Mouse (Mus musculus) C2C12 (cell line): ENCODE data around the gene Mllt3.

Experiments
- CTCF ChIP-seq: IDR thresholded peaks from one replicate; pipeline ENCODE4 v1.5.1; 2011; ENCODE audit not compliant: control insufficient read depth, insufficient read depth, insufficient read length
- MAX ChIP-seq: IDR thresholded peaks from one replicate; pipeline ENCODE4 v1.6.1; 2011; ENCODE audit warnings: mild to moderate bottlenecking, control low read depth
- USF1 ChIP-seq: IDR thresholded peaks from one replicate; pipeline ENCODE4 v1.6.1; 2011; ENCODE audit warnings: low read depth, mild to moderate bottlenecking, control low read depth, moderate library complexity

DNA sequence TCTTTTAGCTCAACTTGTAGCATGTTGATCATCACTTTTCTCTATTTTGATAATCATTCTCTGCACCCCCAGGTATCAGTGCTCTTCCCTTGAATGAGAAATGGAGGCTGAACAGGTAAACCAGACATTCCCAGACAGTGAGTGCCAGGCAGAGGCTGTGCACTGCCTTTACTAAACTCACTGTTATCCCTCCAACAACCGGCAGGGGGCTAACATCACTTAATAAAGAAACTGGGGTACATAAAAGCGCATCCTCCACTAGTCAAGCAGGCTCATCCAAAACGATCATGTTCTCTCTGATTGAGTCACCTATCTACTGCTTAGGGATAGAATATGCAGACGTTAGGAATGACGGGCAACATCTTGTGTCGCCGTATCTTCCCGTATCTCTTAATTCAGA, 244.5 kb downstream of the Mllt3 start:
- TF ChIP-seq CTCF (peak; percentile 30), MAX (no peak), USF1 (no peak)
